Mouse (Mus musculus): ENCODE data around the gene Arhgap22.

Arhgap22 gene

GRCm38 (mm10) chr14:33213823-33214766 lies at the start of gene Arhgap22:
TSS of gene Arhgap22 (plus strand) at chr14:33214026.
- DNase-seq (ENCODE audit: low read depth): peak; percentile 92

DNA sequence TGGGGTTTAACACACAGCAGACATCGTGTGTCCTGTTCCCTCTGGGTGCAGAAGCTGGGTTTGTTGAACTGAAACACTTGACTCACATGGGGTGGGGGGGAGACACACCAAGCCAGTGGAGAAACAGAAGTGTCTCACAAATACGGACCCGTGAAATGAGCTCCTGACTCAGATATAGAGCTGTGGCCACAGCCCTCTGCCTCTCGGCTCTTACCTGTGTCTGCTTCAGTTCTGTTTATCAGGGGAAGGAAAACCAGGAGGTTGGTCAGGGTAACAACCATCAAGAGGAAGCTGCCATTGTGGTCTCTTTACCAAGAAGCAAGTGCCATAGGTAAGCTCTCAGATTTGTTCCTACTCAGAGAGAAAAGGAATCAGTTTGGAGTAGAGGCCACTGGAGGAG lies 45.1 kb upstream of the Arhgap22 start:
- no peak for DNase-seq (ENCODE audit: low read depth)

DNA sequence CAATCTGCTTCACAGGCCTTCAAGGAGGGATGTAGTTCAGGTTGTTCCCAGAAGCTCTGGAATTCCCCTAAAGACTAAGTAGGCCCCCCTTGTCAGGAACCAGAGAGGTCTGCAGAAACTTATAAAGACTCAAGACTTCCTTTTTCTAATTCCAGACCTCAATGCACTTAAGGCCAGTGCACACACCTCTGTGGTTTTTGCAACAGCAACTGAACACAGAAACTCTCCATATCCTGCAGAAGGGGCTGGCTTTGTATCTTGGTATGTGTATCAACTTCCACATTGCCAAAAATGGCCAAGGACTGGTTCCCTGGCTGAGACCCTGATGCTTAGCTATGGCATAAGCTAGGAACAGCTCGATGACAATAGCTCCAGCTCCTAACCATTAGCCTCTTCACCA lies 41.9 kb upstream of the Arhgap22 start:
- no peak for DNase-seq (ENCODE audit: low read depth)

DNA sequence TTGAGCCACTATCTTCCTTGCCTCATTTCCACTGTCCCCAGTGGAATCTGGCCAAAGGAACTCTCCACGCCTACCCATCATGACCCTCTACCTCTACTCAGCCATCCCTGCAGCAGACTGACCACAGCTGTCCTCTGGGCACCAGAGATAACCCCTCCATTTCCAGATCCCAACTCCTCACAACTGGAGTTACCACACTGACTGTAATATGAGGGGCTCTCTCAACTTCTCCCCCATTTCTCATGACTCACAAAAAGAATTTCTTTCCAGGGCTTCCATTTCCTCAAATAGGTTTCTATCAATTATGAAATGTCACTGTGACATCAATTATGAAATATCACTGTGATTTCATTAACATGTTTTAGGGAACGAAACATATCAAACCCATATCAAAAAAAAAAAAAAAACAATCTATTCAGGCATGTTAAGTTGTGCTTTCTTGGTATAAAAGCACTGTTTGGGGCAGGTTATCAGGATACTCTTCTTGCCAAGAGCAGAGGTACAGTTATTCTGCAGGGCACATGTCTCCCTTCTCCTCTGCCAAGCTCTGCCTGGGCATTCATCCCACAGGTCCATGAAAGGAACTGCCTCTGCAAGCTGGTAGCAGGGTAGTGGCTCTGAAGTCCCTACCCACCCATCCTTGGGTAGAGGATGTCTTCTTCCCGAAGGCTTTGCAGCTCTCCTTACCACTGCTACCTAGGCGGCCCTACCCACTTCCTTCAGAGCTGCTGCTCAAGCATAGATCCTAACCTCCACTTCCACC lies 38.6 kb upstream of the Arhgap22 start:
- DNase-seq (ENCODE audit: low read depth): no peak

- no peak for DNase-seq (ENCODE audit: low read depth)
Measured at GRCm38 (mm10) chr14:33180102-33180501, 33.7 kb upstream of the Arhgap22 start.

DNA sequence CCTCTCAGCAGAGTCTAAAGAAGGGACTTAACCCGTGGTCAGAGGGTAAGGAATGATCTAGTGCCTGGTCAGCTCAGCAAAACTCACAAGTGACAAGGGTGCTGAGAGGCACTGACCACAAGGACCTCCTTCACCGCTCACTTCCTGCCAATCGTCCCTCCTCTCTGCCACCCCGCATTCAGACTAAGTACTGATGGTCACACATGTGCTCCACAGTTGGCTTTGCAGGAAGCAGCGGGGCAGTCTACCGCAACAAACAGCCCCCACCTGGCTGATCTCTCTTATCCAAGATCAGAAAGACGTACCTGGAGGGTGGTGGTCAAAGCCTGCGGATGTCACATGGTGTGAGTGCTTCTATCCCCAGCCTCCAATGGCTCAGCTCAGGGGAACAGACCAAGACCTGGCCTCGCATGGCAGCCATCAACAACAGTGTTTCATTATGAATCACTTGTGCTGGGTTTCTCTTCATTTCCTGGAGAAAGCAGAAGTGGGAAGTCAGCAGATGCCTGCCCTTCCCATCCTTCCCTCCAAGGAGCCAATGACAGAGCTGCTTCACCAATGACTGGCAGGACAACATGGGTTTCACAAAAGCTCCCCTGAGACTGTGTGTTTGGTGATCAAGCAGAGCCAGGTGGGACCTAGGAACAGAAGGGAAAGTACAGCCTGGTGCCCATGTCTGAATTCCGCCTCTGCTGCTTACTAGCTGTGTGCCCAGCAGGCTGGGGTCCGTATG lies 28.6 kb upstream of the Arhgap22 start, which contains the start of gene Wdfy4:
TSS of gene Wdfy4 (minus strand) at position 441 of the 733 bp plus-strand sequence.
- no peak for DNase-seq (ENCODE audit: low read depth)

DNA sequence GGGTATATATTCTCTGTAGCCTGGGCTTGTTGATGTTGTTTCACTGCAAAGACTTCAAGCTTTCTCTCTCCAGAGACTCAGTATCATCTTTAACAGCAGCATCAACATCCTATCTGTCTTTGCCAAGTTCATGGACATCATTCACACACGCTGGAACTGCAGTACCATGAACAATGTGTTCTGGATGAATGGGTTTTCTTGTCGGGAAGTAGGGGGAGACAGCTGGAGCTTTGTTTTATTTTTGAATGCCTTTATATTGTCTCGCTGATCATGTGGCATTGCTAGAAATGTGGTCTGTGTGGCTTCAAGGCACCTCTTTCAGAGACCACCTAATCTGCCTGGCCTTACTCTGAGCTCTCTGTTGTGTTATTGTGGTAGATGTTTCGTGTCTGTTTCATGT lies 26.6 kb upstream of the Arhgap22 start:
- no peak for DNase-seq (ENCODE audit: low read depth)

- no peak for DNase-seq (ENCODE audit: low read depth)
Measured at GRCm38 (mm10) chr14:33189230-33189629, 24.6 kb upstream of the Arhgap22 start.

GRCm38 (mm10) chr14:33189849-33190423 lies 23.9 kb upstream of the Arhgap22 start:
- no peak for DNase-seq (ENCODE audit: low read depth)

GRCm38 (mm10) chr14:33190646-33191045 lies 23.2 kb upstream of the Arhgap22 start:
- DNase-seq (ENCODE audit: low read depth): no peak

GRCm38 (mm10) chr14:33193762-33194161 lies 20.1 kb upstream of the Arhgap22 start:
- DNase-seq (ENCODE audit: low read depth): no peak

DNA sequence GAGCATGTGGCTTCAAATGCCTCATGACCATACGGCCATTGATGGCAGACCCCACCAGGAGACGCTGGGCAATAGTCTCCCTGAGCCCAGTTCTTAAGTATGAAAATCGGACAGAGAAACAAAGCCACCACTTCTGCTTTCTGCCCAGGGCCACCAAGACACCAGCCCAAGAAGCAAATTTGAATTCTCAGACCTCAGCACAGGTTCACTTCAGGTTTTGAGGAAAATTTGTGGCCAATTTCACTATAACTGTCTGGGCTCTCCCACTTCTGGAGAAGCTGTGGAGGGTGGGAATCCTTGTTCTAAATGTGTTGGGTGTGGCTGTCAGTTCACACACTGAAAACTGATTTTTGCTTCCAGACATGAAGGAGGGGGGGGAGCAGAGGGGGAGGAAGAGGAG lies 19.6 kb upstream of the Arhgap22 start:
- no peak for DNase-seq (ENCODE audit: low read depth)

DNA sequence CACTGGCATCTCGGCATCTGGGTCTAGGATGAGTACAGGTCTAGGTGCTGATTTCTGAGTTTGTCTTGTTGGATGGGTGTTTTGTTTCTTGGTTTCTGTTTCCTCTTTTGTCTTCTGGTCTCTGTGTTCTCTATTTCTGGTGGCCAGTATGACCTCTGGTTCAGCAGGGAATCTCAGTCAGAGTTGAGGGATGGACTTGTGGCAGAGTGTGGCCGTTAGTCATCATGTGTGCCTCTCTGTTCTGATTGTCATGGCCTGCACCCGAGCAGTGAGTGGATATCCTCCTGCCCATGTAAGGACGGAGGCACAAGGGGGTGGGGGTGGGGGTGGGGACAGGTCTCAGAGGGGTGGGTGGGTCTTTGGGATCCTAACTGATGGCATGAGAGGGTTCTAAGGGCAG lies 11.7 kb upstream of the Arhgap22 start:
- DNase-seq (ENCODE audit: low read depth): no peak

DNA sequence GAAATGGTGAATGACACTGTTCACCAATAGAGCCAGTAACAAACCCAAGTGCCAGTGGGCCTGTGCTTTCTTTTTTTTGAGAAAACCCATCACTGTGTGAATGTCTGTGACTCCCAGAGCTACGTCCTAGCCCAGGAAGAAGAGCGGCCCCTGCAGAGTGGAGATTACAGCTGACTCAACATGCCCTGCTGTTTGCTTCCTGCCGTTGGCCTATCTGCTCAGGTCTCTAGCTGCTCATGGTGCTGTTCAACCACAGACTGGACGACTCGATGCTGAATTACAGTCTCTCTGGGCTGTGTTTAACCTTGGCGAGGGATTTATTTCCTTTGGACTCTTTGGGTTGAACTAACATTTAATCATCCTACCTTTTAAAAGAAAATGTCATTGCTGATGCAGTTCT lies 10.9 kb upstream of the Arhgap22 start:
- no peak for DNase-seq (ENCODE audit: low read depth)

DNA sequence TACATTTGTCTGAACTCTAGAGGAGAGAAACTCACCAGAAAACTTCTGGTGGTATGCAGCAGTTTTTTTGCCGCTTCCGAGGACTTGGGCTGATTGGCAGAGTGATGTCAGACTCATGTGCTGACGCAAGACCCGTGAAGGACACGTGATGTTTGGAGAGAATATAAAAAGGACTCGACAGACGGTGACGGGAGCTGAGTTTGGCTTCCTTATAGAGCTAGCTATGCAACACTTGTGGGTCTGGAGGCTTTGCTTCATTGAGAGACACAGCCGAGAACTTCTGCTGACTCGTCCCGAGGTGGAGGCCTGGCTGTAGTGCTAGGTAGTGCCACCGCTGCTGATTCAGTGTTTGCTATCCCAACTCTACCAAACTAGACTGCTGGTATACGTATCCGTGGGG lies 10.0 kb upstream of the Arhgap22 start:
- no peak for DNase-seq (ENCODE audit: low read depth)

DNA sequence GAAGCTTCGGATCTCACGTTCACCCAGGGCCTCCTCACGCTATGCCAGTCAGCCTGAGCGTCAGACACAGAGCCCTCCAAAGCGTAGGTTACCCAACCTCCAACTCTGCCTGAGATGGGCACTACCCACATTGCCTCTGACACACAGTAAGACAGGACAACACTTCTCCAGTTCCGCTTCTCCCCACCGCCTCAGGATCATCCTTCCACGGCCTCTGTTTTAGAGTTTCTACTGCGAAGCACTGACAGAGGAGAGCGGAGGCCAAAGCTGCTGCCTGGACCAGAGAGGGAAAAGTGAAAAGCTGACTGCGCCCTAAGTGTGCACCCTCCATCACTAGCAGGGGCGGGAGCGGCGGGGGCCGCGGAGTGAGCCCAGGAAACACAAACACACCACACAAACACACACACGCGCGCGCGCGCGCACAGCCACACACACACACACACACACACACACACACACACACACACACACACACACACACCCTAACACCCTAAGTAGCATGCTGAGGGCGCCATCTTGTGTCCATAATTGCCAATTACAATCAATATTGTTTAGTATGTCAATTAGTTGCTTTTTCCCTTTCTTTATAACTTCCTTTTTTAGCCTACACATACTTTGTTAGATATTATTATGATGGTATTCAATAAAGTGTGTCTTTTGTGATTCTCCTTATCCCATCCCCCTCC lies 8.4 kb upstream of the Arhgap22 start:
- peak; percentile 51 for DNase-seq (ENCODE audit: low read depth)

DNA sequence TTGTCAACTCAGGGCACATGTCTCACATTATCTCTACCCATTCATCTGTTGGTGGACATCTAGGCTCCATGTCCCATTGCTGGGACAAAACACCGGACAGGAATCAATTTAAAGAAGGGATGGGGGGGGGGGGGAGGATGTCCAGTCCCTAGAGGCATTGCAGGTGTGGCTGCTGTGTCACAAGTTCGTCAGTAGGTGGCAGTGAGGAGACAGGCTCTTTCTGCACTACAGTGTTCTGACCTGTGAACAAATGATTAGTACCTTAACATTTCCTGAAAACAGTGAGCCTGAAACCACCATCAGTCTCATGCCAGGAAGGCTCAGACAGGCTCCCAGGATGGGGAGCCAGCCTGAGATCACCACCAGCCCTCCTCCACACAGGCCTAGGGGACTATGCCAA lies 6.8 kb upstream of the Arhgap22 start:
- DNase-seq (ENCODE audit: low read depth): peak; percentile 29

GRCm38 (mm10) chr14:33208331-33208730 lies 5.5 kb upstream of the Arhgap22 start:
- no peak for DNase-seq (ENCODE audit: low read depth)

DNA sequence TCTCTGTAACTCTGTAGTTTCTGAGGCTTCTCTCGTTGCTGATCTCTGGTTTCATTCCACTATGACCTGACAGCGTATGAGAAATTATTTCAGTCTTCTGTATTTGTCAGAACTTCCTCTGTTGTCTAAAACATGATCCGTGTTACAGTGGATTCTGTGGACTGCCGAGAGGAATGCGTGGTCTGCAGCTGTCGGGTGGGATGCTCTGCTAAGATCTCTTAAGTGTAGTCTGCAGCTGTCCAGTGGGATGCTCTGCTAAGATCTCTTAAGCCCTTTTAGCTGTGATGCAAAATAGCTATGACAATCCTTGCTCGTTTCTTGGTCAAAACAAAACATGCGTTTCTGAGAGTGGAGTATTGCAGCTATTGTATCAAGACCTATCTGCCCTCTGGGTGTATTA lies 3.0 kb upstream of the Arhgap22 start:
- no peak for DNase-seq (ENCODE audit: low read depth)

- DNase-seq (ENCODE audit: low read depth): peak; percentile 22
Measured at GRCm38 (mm10) chr14:33212271-33212957, 1.4 kb upstream of the Arhgap22 start.

GRCm38 (mm10) chr14:33212958-33213309 lies 892 bp upstream of the Arhgap22 start:
- peak; percentile 7 for DNase-seq (ENCODE audit: low read depth)
